Mouse (Mus musculus): ENCODE measurements around the gene Npepps. TPM values are rescaled to one million over a fixed set of nuclear protein-coding genes. Genes with fewer than 3 reads are reported as not detected.

Npepps gene
- polyA plus RNA-seq, 1 experiment, result 97.4 TPM

GRCm38 (mm10) chr11:97175499-97175898, 104.9 kb downstream of the Npepps start:
- Histone ChIP-seq H3K4me3 (replicated peaks; ENCODE audit: insufficient read depth, low read depth, low read length) (no peak overlapping the region), H3K4me1 (ENCODE audit: control insufficient read depth, insufficient read depth, low read length) (peaks cover 9% of the 10 kb centered on the region), H3K27me3 (ENCODE audit: control insufficient read depth, insufficient read depth, low read length) (no peaks in the 10 kb centered on the region), H3K27ac (ENCODE audit: insufficient read depth, low read length) (0 out of 2 replicates have a peak overlapping the region, but pooled peaks have one; percentile 7)
- 50% methylated on average over 7 of the region's 7 CpGs for WGBS
- TF ChIP-seq CTCF (IDR thresholded peaks at IDR 0.05; ENCODE audit: borderline replicate concordance, insufficient read depth, low read depth, low read length) (peak; percentile 33; the same call in 1 of the 2 replicates), POLR2A (IDR thresholded peaks at IDR 0.05; ENCODE audit: borderline replicate concordance, insufficient read depth, low read length) (no peak)
- peak; percentile 63 to 74 for DNase-seq

GRCm38 (mm10) chr11:97160341-97160740, 120.1 kb downstream of the Npepps start:
- Histone ChIP-seq H3K4me3 (replicated peaks; ENCODE audit: insufficient read depth, low read depth, low read length) (no peak overlapping the region), H3K4me1 (ENCODE audit: control insufficient read depth, insufficient read depth, low read length) (no peaks in the 10 kb centered on the region), H3K27me3 (ENCODE audit: control insufficient read depth, insufficient read depth, low read length) (no peaks in the 10 kb centered on the region), H3K27ac (ENCODE audit: insufficient read depth, low read length) (no peak overlapping the region)
- whole genome bisulfite sequencing, result 66% methylated on average over 6 of the region's 6 CpGs
- DNase-seq, result no peak
- no peak for TF ChIP-seq CTCF (IDR thresholded peaks at IDR 0.05; ENCODE audit: borderline replicate concordance, insufficient read depth, low read depth, low read length)
- no peak for TF ChIP-seq POLR2A (IDR thresholded peaks at IDR 0.05; ENCODE audit: borderline replicate concordance, insufficient read depth, low read length)

GRCm38 (mm10) chr11:97156999-97157398, 123.4 kb downstream of the Npepps start:
- no peaks in the 10 kb centered on the region for H3K27me3 ChIP-seq (ENCODE audit: control insufficient read depth, insufficient read depth, low read length)
- WGBS, result 63% methylated on average over 7 of the region's 7 CpGs
- peaks cover 9% of the 10 kb centered on the region for H3K4me1 ChIP-seq (ENCODE audit: control insufficient read depth, insufficient read depth, low read length)
- no peak for TF ChIP-seq POLR2A (IDR thresholded peaks at IDR 0.05; ENCODE audit: borderline replicate concordance, insufficient read depth, low read length)
- no peak for TF ChIP-seq CTCF (IDR thresholded peaks at IDR 0.05; ENCODE audit: borderline replicate concordance, insufficient read depth, low read depth, low read length)
- no peak for DNase-seq
- H3K4me3 ChIP-seq (replicated peaks; ENCODE audit: insufficient read depth, low read depth, low read length), result no peak overlapping the region
- no peak overlapping the region for H3K27ac ChIP-seq (ENCODE audit: insufficient read depth, low read length)

Other genes with a start within 250 kb of the Npepps start
- gene Lrrc46, start 239.2 kb downstream of the Npepps start, polyA plus RNA-seq (2012; rRNA removed), result 1.2 and 1.4 TPM in 2 replicates
- 83.5 and 88.5 TPM in 2 replicates for gene Mrpl10, start 239.1 kb downstream of the Npepps start, polyA plus RNA-seq (2012; rRNA removed)
- 25.5 and 26.5 TPM in 2 replicates for gene Osbpl7, start 230.0 kb downstream of the Npepps start, polyA plus RNA-seq (2012; rRNA removed)
- 0.03 TPM in 2 replicates for gene Tbx21, start 165.3 kb downstream of the Npepps start, polyA plus RNA-seq (2012; rRNA removed)
- gene Tbkbp1, start 129.1 kb downstream of the Npepps start, polyA plus RNA-seq (2012; rRNA removed), result 94.3 and 97.7 TPM in 2 replicates
- 82.0 and 83.9 TPM in 2 replicates for gene Kpnb1, start 92.8 kb downstream of the Npepps start, polyA plus RNA-seq (2012; rRNA removed)
- gene Mrpl45, start 35.1 kb upstream of the Npepps start, polyA plus RNA-seq (2012; rRNA removed), result 37.8 and 40.6 TPM in 2 replicates
- 0.62 and 0.87 TPM in 2 replicates for gene Gpr179, start 71.4 kb upstream of the Npepps start, polyA plus RNA-seq (2012; rRNA removed)
- 54.3 and 61.2 TPM in 2 replicates for gene Socs7, start 81.9 kb upstream of the Npepps start, polyA plus RNA-seq (2012; rRNA removed)
- gene Arhgap23, start 134.9 kb upstream of the Npepps start, polyA plus RNA-seq (2012; rRNA removed), result 68.9 and 77.2 TPM in 2 replicates
- not detected in 2 replicates for gene 4933428G20Rik, start 219.7 kb upstream of the Npepps start, polyA plus RNA-seq (2012; rRNA removed)

Measured in cerebellum, adult 2 months (tissue).